Mouse (Mus musculus): ENCODE results near the gene Specc1. TPM values are rescaled to one million over a fixed set of nuclear protein-coding genes. Genes with fewer than 3 reads are reported as not detected.

Gene Specc1
- total and polyA plus RNA-seq, 3 experiments = 2.5 to 5.8 TPM; not detected in 1

DNA sequence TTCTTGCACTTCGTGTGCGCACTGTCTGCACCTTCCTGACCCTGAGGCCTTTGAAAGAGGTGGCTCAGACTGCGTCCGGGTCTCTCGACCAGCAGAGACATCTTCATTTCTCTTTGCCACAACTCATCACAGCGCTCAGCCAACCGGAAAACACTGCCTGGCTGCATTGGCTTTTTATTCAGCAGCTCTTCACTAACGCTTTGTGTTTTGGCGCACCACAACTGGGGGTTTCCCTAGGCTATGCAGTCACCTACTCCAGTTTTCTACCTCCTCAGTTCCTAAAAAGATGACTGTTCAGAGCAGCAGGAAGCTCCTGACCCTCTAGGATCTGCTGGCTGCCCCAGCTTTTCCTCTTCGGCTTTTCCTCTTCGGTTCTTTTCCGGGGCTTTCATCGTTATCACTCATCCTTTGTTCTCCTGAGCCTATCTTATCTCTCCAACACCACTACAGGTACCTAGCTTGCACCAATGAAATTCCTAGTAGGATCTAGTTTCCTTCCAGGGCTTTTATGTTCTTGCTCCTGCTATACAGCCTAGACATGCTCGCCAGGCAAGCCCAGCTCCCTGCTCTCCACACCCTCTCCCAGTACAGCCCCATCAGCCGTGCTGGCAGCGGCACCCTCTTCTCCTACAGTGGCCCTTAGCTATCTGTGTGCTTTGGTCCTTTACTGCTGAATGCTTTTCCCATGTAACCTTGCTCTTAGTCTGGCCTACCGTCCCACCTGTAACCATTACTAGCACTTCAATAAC lies 310.1 kb downstream of the Specc1 start:
- Histone ChIP-seq H3K27ac (ENCODE audit: control insufficient read depth, low read depth, low read length) (no peak overlapping the region), H3K4me3 (ENCODE audit: control insufficient read depth in 1 of 2, insufficient read depth in 1 of 2, low read depth in 2 of 2, low read length in 2 of 2) (no peak overlapping the region), H3K9me3 (replicated peaks; ENCODE audit: insufficient read depth, low read length) (no peaks in the 10 kb centered on the region), H3K27me3 (ENCODE audit: control insufficient read depth in 1 of 2, insufficient read depth in 2 of 2, low read length in 2 of 2) (no peaks in the 10 kb centered on the region), H3K9ac (ENCODE audit: control insufficient read depth, low read depth, low read length, poor library complexity, severe bottlenecking) (no peak overlapping the region), H3K79me2 (ENCODE audit: control insufficient read depth, insufficient read depth, low read length, poor library complexity) (no peaks in the 10 kb centered on the region), H3K4me1 (ENCODE audit: control insufficient read depth in 1 of 2, insufficient read depth in 2 of 2, low read length in 2 of 2) (no peaks in the 10 kb centered on the region), H3K36me3 (ENCODE audit: control insufficient read depth in 1 of 2, insufficient read depth in 2 of 2, low read length in 2 of 2) (no peaks in the 10 kb centered on the region)
- no peak for DNase-seq (ENCODE audit: low read depth, low spot score)
- TF ChIP-seq NRF1 (IDR thresholded peaks at IDR 0.05; ENCODE audit: insufficient read depth, low read depth, low read length, poor library complexity, severe bottlenecking) (no peak), EP300 (IDR thresholded peaks at IDR 0.05; ENCODE audit: low read depth in 1 of 2, low read length in 2 of 2) (no peak), HCFC1 (IDR thresholded peaks at IDR 0.05; ENCODE audit: low read depth, low read length) (no peak), MAX (IDR thresholded peaks at IDR 0.05; ENCODE audit: low read length) (no peak), ELF1 (IDR thresholded peaks at IDR 0.05; ENCODE audit: low read depth, low read length) (no peak), ZNF384 (IDR thresholded peaks at IDR 0.05; ENCODE audit: low read depth, low read length) (no peak), RCOR1 (IDR thresholded peaks at IDR 0.05; ENCODE audit: low read depth, low read length) (no peak), TCF12 (IDR thresholded peaks at IDR 0.05; ENCODE audit: low read depth, low read length) (no peak), POLR2AphosphoS2 (IDR thresholded peaks at IDR 0.05; ENCODE audit: low read length) (no peak), ZC3H11A (IDR thresholded peaks at IDR 0.05; ENCODE audit: low read depth, low read length) (no peak), MEF2A (IDR thresholded peaks at IDR 0.05; ENCODE audit: extremely low read depth, insufficient replicate concordance, low read depth, low read length, poor library complexity, severe bottlenecking) (no peak), MAFK (IDR thresholded peaks at IDR 0.05; ENCODE audit: borderline replicate concordance, low read depth, low read length) (no peak), BHLHE40 (IDR thresholded peaks at IDR 0.05; ENCODE audit: borderline replicate concordance, low read depth, low read length) (no peak)

DNA sequence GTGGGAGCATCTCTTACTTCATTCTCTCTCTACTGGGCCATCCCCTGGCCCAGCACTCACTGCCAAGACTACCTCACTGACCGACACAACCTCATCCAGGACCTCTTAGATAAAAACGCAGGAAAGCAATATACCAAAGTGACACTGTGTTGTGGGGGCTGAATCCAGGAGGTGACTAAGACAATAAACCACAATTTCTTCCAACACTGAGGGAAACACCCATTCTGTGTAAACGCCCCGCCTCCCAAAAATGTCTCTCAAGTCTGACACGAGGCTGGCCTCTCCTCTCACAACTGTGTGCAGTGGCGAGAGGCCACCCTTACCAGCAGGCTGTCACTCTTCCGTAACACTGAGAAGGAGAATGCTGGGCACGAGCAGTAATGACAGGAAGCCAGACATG lies 311.8 kb downstream of the Specc1 start:
- no peak overlapping the region for H3K27ac ChIP-seq (ENCODE audit: control insufficient read depth, low read depth, low read length)
- TF ChIP-seq MAFK (IDR thresholded peaks at IDR 0.05; ENCODE audit: borderline replicate concordance, low read depth, low read length) (no peak), UBTF (IDR thresholded peaks at IDR 0.05; ENCODE audit: borderline replicate concordance, insufficient read depth, low read depth, low read length) (no peak), POLR2AphosphoS2 (IDR thresholded peaks at IDR 0.05; ENCODE audit: low read length) (no peak), HCFC1 (IDR thresholded peaks at IDR 0.05; ENCODE audit: low read depth, low read length) (no peak), CHD2 (IDR thresholded peaks at IDR 0.05; ENCODE audit: low read length) (no peak)
- no peak for DNase-seq (ENCODE audit: low read depth, low spot score)
- H3K79me2 ChIP-seq (ENCODE audit: control insufficient read depth, insufficient read depth, low read length, poor library complexity) = no peaks in the 10 kb centered on the region
- H3K9ac ChIP-seq (ENCODE audit: control insufficient read depth, low read depth, low read length, poor library complexity, severe bottlenecking) = no peak overlapping the region
- H3K4me3 ChIP-seq (ENCODE audit: control insufficient read depth in 1 of 2, insufficient read depth in 1 of 2, low read depth in 2 of 2, low read length in 2 of 2) = no peak overlapping the region
- no peaks in the 10 kb centered on the region for H3K27me3 ChIP-seq (ENCODE audit: control insufficient read depth in 1 of 2, insufficient read depth in 2 of 2, low read length in 2 of 2)
- H3K36me3 ChIP-seq (ENCODE audit: control insufficient read depth in 1 of 2, insufficient read depth in 2 of 2, low read length in 2 of 2) = no peaks in the 10 kb centered on the region
- no peaks in the 10 kb centered on the region for H3K4me1 ChIP-seq (ENCODE audit: control insufficient read depth in 1 of 2, insufficient read depth in 2 of 2, low read length in 2 of 2)
- H3K9me3 ChIP-seq (replicated peaks; ENCODE audit: insufficient read depth, low read length) = no peaks in the 10 kb centered on the region
